Mouse (Mus musculus): ENCODE measurements around the gene Slc25a26. TPM values are rescaled to one million over a fixed set of nuclear protein-coding genes. Genes with fewer than 3 reads are reported as not detected.
"Not testable (repeated sequence)": the region's sequence is repeated elsewhere in the genome, so short reads cannot be mapped to it uniquely, and the experiment has no call there.

Gene Slc25a26
- polyA plus RNA-seq, 1 experiment from 2014 or later: 8.8 TPM

DNA sequence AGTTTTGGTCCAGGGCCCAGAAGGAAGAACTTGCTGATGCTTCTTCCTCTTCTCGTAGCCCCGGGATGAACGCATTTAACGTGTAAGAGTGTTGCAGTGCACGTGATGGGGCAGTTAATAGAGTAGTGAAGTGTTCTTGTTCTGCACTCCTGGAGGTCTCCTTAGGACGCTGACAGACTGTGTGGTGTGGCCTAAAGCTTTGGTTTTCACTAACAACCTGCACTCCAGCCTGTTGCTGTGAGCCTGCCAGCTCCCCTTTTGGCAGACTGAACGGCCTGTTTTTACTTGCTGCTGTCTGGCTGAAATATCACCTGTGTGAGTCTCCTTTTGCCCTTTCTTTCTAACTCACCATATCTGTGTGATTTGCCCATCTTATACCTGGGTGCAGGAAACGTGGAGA, 36.3 kb downstream of the Slc25a26 start:
- Histone ChIP-seq H3K9ac (replicated peaks) (no peak overlapping the region), H3K4me1 (peaks cover 11% of the 10 kb centered on the region), H3K4me2 (replicated peaks) (no peak overlapping the region), H3K4me3 (no peak overlapping the region), H3K9me3 (no peaks in the 10 kb centered on the region), H3K36me3 (0 out of 2 replicates have a peak, but pooled peaks cover 3% of the 10 kb centered on the region), H3K27me3 (no peaks in the 10 kb centered on the region), H3K27ac (replicated peaks) (no peak overlapping the region)
- WGBS: 78% methylated on average over 8 of the region's 8 CpGs
- no peak for ATAC-seq (ENCODE audit: low FRiP score, low read depth)

- H3K4me2 ChIP-seq (replicated peaks): no peak overlapping the region
- no peak overlapping the region for H3K27ac ChIP-seq (replicated peaks)
- ATAC-seq (ENCODE audit: low FRiP score, low read depth): no peak
- no peak overlapping the region for H3K4me3 ChIP-seq
- peaks cover 12% of the 10 kb centered on the region for H3K4me1 ChIP-seq
- H3K27me3 ChIP-seq: no peaks in the 10 kb centered on the region
- no peak overlapping the region for H3K9ac ChIP-seq (replicated peaks)
- no peaks in the 10 kb centered on the region for H3K9me3 ChIP-seq
- H3K36me3 ChIP-seq: 0 out of 2 replicates have a peak, but pooled peaks cover 3% of the 10 kb centered on the region
- 93% methylated on average over 1 of the region's 1 CpGs for WGBS
Observed at GRCm38 (mm10) chr6:94537652-94538051, 37.5 kb downstream of the Slc25a26 start.

DNA sequence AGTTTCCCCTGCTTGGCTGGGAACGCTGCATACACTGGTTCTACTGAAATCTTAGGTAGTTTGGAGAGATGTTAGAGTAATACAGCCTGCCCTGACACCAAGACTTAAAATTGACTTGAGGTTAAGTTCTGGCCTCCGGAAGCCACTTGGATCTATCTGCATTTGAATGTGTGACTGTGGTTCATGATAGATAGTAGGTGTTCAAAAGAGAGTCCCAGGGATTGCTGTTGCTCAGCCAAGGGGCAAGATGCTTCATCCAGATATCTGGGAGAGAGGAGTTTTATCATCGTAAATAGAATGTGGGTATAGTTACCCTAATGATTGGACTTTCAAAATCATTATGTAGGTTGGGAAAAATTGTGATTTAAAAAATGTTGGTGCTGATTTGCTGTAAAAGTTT, 40.0 kb downstream of the Slc25a26 start:
- H3K4me3 ChIP-seq: no peak overlapping the region
- peaks cover 12% of the 10 kb centered on the region for H3K4me1 ChIP-seq
- no peaks in the 10 kb centered on the region for H3K27me3 ChIP-seq
- no peak overlapping the region for H3K9ac ChIP-seq (replicated peaks)
- no peaks in the 10 kb centered on the region for H3K9me3 ChIP-seq
- no peak for ATAC-seq (ENCODE audit: low FRiP score, low read depth)
- 59% methylated on average over 3 of the region's 3 CpGs for WGBS
- no peak overlapping the region for H3K27ac ChIP-seq (replicated peaks)
- no peak overlapping the region for H3K4me2 ChIP-seq (replicated peaks)
- 0 out of 2 replicates have a peak, but pooled peaks cover 3% of the 10 kb centered on the region for H3K36me3 ChIP-seq

DNA sequence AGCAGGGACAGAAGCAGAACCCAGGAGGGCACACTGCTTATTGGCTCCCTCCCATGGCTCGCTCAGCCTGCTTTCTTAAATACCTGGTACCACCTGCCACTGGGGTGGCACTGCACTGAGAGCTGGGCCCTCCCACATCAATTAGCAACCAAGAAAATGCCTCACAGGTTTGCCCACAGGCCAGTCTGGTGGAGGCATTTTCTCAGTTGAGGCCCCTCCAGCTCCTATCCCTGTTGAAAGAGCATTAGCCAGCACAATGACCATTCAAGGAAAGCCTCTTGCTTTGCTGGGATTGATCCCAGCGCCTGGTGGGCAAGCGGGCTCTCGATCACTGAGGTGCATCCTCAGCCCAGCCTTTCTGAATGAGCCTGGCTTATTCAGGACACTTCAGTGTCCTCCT, 40.5 kb downstream of the Slc25a26 start:
- Histone ChIP-seq H3K27ac (replicated peaks) (no peak overlapping the region), H3K27me3 (no peaks in the 10 kb centered on the region), H3K9ac (replicated peaks) (no peak overlapping the region), H3K4me1 (peaks cover 12% of the 10 kb centered on the region), H3K4me2 (replicated peaks) (no peak overlapping the region), H3K9me3 (no peaks in the 10 kb centered on the region), H3K36me3 (0 out of 2 replicates have a peak, but pooled peaks cover 3% of the 10 kb centered on the region), H3K4me3 (no peak overlapping the region)
- 10% methylated on average over 4 of the region's 4 CpGs for WGBS
- no peak for ATAC-seq (ENCODE audit: low FRiP score, low read depth)

DNA sequence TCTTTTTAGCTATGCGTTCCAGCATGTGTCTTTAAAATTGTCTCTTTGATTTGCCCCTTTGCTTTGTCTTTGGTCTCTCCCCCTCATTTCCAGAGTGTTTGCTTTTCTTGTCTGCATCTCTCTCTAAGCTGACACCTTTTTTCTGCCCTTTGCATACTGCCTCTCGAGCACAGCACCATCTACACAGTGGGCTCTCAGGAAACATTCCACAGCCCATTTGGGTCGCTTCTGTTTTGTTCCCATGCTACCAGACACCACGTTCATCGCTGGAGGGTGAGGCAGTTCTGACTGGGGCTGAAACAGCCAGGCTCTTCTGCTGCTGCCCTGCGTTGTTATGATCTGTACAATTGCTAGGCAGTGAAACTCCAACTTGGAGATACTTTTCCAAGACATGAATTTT, 41.0 kb downstream of the Slc25a26 start:
- Histone ChIP-seq H3K4me1 (peaks cover 12% of the 10 kb centered on the region), H3K4me3 (no peak overlapping the region), H3K9me3 (no peaks in the 10 kb centered on the region), H3K27me3 (no peaks in the 10 kb centered on the region), H3K36me3 (0 out of 2 replicates have a peak, but pooled peaks cover under 1% of the 10 kb centered on the region), H3K9ac (replicated peaks) (no peak overlapping the region), H3K27ac (replicated peaks) (no peak overlapping the region), H3K4me2 (replicated peaks) (no peak overlapping the region)
- ATAC-seq (ENCODE audit: low FRiP score, low read depth): no peak
- 24% methylated on average over 6 of the region's 6 CpGs for WGBS

DNA sequence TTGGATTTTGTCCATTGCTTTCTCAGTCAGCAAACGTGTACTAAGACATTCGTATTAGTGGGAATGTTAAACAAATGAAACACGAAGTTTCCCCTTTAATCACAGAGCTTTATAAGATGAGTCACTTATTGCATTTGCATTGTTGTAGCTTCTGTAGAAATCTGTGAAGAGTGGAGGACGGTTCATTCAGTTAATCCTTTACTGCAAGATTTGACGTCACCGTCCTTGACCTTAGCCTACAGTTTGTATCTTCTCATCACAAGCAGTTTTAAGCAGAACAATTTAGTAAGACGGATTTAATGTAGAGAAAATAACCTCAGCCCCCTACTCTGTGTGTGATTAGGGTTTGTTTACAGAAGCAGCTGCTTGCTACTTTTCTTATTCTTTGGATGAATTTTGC, 41.7 kb downstream of the Slc25a26 start:
- no peak overlapping the region for H3K4me3 ChIP-seq
- H3K9me3 ChIP-seq: no peaks in the 10 kb centered on the region
- no peak overlapping the region for H3K9ac ChIP-seq (replicated peaks)
- ATAC-seq (ENCODE audit: low FRiP score, low read depth): no peak
- H3K4me1 ChIP-seq: peaks cover 12% of the 10 kb centered on the region
- no peaks in the 10 kb centered on the region for H3K27me3 ChIP-seq
- H3K4me2 ChIP-seq (replicated peaks): no peak overlapping the region
- no peak overlapping the region for H3K27ac ChIP-seq (replicated peaks)
- H3K36me3 ChIP-seq: no peaks in the 10 kb centered on the region
- WGBS: 48% methylated on average over 7 of the region's 7 CpGs

DNA sequence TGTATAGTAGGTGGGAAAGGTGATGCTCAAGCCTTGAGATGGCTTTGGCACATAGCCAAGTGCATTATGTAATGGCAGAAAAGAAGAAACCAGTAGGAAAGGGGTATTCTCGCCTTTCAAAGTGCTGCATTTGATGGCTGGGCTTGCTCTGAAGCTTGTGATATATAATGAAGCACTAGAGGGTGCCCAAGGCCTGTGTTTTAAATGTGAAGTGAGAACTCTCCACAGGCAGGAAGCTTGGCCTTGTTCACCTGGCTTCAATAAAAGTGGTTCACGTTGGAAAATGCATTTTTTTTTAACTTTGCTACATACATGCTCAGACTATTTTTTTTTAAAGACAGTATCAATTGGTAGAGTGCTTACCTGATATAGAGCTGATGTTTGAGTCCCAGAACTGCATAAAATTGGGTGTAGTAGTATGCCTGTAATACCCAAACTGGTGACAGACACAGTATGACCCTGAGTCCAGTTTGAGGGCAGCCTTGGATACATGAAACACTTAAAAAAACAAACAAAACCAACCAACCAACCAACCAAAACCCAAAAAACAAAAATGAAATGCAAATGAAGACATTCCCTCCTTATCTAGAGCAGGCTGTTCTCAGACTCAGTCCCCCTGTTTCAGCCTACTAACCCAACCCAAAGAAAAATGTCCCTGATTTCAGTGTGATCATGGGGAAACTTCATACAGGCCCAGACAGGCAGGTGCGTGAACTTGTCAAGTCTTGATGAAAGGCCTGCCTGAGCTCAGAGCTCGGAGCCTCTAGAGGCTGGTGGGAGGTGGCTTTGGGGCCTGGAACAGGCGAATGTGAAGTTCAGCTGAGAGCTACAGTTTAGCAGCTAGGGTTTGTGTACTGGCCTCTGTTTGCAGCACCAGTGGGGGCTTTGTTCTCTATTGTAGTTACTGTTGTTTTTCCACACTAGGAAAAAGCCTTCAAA, 44.0 kb downstream of the Slc25a26 start:
- no peak overlapping the region for H3K4me3 ChIP-seq
- H3K4me2 ChIP-seq (replicated peaks): no peak overlapping the region
- H3K27ac ChIP-seq (replicated peaks): no peak overlapping the region
- no peaks in the 10 kb centered on the region for H3K27me3 ChIP-seq
- ATAC-seq (ENCODE audit: low FRiP score, low read depth): 0 out of 2 replicates have a peak, but pooled peaks have one; percentile 41
- peaks cover 12% of the 10 kb centered on the region for H3K4me1 ChIP-seq
- no peaks in the 10 kb centered on the region for H3K36me3 ChIP-seq
- 53% methylated on average over 5 of the region's 5 CpGs for WGBS
- no peak overlapping the region for H3K9ac ChIP-seq (replicated peaks)
- no peaks in the 10 kb centered on the region for H3K9me3 ChIP-seq

DNA sequence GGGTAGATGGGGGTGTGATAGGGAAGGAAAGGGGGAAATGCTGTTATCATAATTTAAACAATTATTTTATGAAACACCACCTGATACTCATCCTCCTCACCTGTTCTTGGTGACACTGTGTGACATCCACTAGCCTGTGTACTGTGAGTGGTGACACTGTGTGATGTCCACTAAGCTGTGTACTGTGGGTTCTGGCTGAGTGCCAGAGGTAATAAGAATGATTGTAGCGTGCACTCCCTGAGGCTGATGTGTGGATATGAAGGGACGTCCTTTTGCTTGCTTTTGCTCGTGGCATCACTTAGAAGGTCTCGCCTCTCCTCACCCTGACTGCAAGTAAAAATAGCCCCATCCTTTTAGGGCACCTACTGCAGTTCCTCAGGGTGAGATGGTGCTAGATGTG, 47.1 kb downstream of the Slc25a26 start:
- 66% methylated on average over 4 of the region's 4 CpGs for WGBS
- Histone ChIP-seq H3K4me2 (replicated peaks) (no peak overlapping the region), H3K4me1 (0 out of 2 replicates have a peak, but pooled peaks cover 2% of the 10 kb centered on the region), H3K27me3 (no peaks in the 10 kb centered on the region), H3K9me3 (peaks cover 6% of the 10 kb centered on the region; the same call in 1 of the 2 replicates), H3K4me3 (no peak overlapping the region), H3K36me3 (no peaks in the 10 kb centered on the region), H3K9ac (replicated peaks) (no peak overlapping the region), H3K27ac (replicated peaks) (no peak overlapping the region)
- ATAC-seq (ENCODE audit: low FRiP score, low read depth): no peak

DNA sequence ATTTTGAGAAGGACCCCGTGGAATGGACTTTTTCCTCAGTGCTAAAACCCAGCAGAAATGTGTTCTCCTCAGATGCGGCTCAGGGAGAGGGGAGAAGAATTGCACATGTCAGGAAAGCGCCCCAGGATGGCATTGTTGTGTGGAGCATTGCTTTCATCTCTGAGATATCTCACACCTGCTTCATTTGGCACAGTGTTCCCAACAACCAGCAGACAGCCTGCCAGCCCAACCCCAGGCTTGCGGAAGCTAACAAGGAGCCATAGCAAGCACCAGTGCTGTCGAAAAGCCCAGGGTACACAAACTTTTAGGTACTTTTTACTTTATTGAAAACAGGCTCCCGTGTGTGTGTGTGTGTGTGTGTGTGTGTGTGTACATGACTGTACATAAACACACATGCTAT, 50.2 kb downstream of the Slc25a26 start:
- Histone ChIP-seq H3K27ac (replicated peaks) (no peak overlapping the region), H3K4me2 (replicated peaks) (no peak overlapping the region), H3K4me3 (no peak overlapping the region), H3K27me3 (no peaks in the 10 kb centered on the region), H3K4me1 (0 out of 2 replicates have a peak, but pooled peaks cover 2% of the 10 kb centered on the region), H3K9ac (replicated peaks) (no peak overlapping the region), H3K9me3 (peaks cover 6% of the 10 kb centered on the region; the same call in 1 of the 2 replicates), H3K36me3 (no peaks in the 10 kb centered on the region)
- ATAC-seq (ENCODE audit: low FRiP score, low read depth): no peak
- WGBS: 88% methylated on average over 6 of the region's 6 CpGs

DNA sequence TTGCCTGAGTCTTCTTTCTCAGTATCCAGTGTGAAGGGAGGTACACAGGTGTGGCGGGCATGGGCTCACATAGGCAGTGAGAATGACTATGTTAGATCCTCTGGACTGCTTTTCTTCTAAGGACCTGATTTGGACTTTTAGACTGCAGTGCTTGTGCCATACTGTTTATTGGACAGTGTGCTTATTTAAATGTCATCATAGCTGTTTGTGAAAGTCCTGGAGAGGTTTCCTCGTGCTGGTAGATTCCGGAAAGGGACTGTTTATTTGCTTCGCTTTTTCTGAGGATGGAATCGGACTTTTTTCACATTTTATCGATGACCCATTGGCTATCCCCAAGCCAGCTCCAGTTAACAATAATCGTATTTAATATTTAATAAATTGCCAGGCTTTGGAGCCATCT, 50.7 kb downstream of the Slc25a26 start:
- WGBS: 87% methylated on average over 7 of the region's 7 CpGs
- H3K27me3 ChIP-seq: no peaks in the 10 kb centered on the region
- no peaks in the 10 kb centered on the region for H3K36me3 ChIP-seq
- peaks cover 6% of the 10 kb centered on the region; the same call in 1 of the 2 replicates for H3K9me3 ChIP-seq
- 0 out of 2 replicates have a peak, but pooled peaks cover 2% of the 10 kb centered on the region for H3K4me1 ChIP-seq
- no peak overlapping the region for H3K27ac ChIP-seq (replicated peaks)
- no peak overlapping the region for H3K4me3 ChIP-seq
- no peak overlapping the region for H3K4me2 ChIP-seq (replicated peaks)
- no peak for ATAC-seq (ENCODE audit: low FRiP score, low read depth)
- H3K9ac ChIP-seq (replicated peaks): no peak overlapping the region

DNA sequence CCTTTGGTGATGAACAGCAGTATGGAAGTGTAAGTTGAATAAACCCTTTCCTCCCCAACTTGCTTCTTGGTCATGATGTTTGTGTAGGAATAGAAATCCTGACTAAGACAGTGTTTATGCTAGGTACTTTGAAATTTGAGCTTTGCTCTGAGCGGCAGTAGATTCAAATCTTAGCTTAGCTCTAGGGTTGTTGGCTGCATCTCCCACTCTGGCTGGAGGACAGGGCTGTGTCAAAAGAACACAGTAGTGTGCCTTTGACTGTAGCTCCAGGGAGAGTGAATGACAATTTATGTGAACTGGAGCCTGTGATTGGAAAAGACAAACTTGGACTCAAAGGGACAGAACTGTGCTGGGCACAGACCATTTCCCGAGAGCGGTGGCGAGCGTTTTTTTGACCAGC, 53.0 kb downstream of the Slc25a26 start:
- no peak overlapping the region for H3K4me2 ChIP-seq (replicated peaks)
- no peak overlapping the region for H3K9ac ChIP-seq (replicated peaks)
- no peak overlapping the region for H3K4me3 ChIP-seq
- H3K27ac ChIP-seq (replicated peaks): no peak overlapping the region
- no peaks in the 10 kb centered on the region for H3K27me3 ChIP-seq
- 0 out of 2 replicates have a peak, but pooled peaks cover 2% of the 10 kb centered on the region for H3K4me1 ChIP-seq
- H3K36me3 ChIP-seq: no peaks in the 10 kb centered on the region
- no peak for ATAC-seq (ENCODE audit: low FRiP score, low read depth)
- 92% methylated on average over 5 of the region's 5 CpGs for WGBS
- peaks cover 6% of the 10 kb centered on the region; the same call in 1 of the 2 replicates for H3K9me3 ChIP-seq

DNA sequence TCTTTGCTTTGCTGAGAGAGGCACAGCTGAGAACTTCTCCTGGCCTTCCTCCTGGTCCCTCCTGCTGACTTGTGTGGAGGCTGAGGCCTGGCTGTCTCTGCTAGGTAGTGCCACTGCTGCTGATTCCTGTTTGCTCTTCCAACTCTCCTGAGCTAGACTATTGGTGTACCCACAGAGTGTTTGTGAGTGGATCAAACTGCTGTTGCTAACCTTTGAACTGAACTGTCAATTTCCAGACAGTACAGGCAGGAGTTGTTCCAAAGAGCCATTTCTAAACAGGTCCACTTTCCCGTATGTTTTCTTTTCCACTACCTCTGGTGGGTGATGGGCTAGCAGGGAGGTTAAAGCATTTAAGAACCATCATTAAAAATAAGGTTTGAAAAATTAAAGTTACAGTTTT, 58.5 kb downstream of the Slc25a26 start:
- not testable (repeated sequence) for H3K9me3 ChIP-seq; H3K9ac ChIP-seq (replicated peaks); H3K36me3 ChIP-seq; ATAC-seq (ENCODE audit: low FRiP score, low read depth); H3K27ac ChIP-seq (replicated peaks); H3K4me1 ChIP-seq; H3K4me2 ChIP-seq (replicated peaks); H3K27me3 ChIP-seq; H3K4me3 ChIP-seq
- WGBS: 82% methylated on average over 1 of the region's 1 CpGs

Data from midbrain, embryonic 12.5 days (tissue).